Mouse (Mus musculus): ENCODE results near the gene Usp12. TPM values are rescaled to one million over a fixed set of nuclear protein-coding genes. Genes with fewer than 3 reads are reported as not detected.

Gene Usp12
- total RNA-seq, 2 experiments from 2014 or later: 17.4 to 20.5 TPM

GRCm38 (mm10) chr5:146809951-146810350 lies 15.1 kb upstream of the Usp12 start:
- intact Hi-C loops (cut with DNase I): no loop called here
- no peak for DNase-seq

- DNase-seq: no peak
- intact Hi-C loops (cut with DNase I): no loop called here
These were observed 11.2 kb upstream of the Usp12 start for GRCm38 (mm10) chr5:146806004-146806430.

- no peak for DNase-seq
- intact Hi-C loops (cut with DNase I): loop anchor here (10.0 kb wide), 1 partner anchor 237 kb away; no protein-coding TSS in a partner anchor
These were observed 3.2 kb upstream of the Usp12 start for GRCm38 (mm10) chr5:146798031-146798430.

- intact Hi-C loops (cut with DNase I): loop anchor here (2.0 to 10.0 kb wide), 2 partner anchors 37 to 239 kb away; partner anchors contain the start of gene Rpl21
- no peak for DNase-seq
These were observed 922 bp upstream of the Usp12 start for GRCm38 (mm10) chr5:146795728-146796127.

- intact Hi-C loops (cut with DNase I): loop anchor here (2.0 to 10.0 kb wide), 4 partner anchors 39 to 241 kb away; partner anchors contain the start of gene Rpl21
- DNase-seq: no peak
These were observed 538 bp downstream of the Usp12 start for GRCm38 (mm10) chr5:146794084-146794852.

- no peak for DNase-seq
- intact Hi-C loops (cut with DNase I): loop anchor here (2.0 to 10.0 kb wide), 5 partner anchors 23 to 241 kb away; partner anchors contain the start of gene Rpl21
These were observed 1.1 kb downstream of the Usp12 start for GRCm38 (mm10) chr5:146793630-146794083.

- intact Hi-C loops (cut with DNase I): loop anchor here (2.0 to 10.0 kb wide), 4 partner anchors 21 to 243 kb away; no protein-coding TSS in a partner anchor
These were observed 2.5 kb downstream of the Usp12 start for GRCm38 (mm10) chr5:146792140-146792791.

GRCm38 (mm10) chr5:146790944-146791343 lies 3.9 kb downstream of the Usp12 start:
- DNase-seq: no peak
- intact Hi-C loops (cut with DNase I): loop anchor here (5.0 to 10.0 kb wide), 3 partner anchors 39 to 244 kb away; no protein-coding TSS in a partner anchor

More at GRCm38 (mm10) chr5:146792140-146792791, 2.5 kb downstream of the Usp12 start:
- DNase-seq: peak in 1 of 2 experiments; percentile 20

- intact Hi-C loops (cut with DNase I): no loop called here
- DNase-seq: no peak
These were observed 5.4 kb downstream of the Usp12 start for GRCm38 (mm10) chr5:146789413-146789812.

- DNase-seq: no peak
- intact Hi-C loops (cut with DNase I): no loop called here
These were observed 8.7 kb downstream of the Usp12 start for GRCm38 (mm10) chr5:146786123-146786522.

- intact Hi-C loops (cut with DNase I): loop anchor here (5.0 kb wide), 1 partner anchor 77 kb away; no protein-coding TSS in a partner anchor
- no peak for DNase-seq
These were observed 10.9 kb downstream of the Usp12 start for GRCm38 (mm10) chr5:146783891-146784290.

- DNase-seq: no peak
- intact Hi-C loops (cut with DNase I): loop anchor here (5.0 kb wide), 1 partner anchor 76 kb away; no protein-coding TSS in a partner anchor
These were observed 11.5 kb downstream of the Usp12 start for GRCm38 (mm10) chr5:146783300-146783699.

GRCm38 (mm10) chr5:146781663-146782062 lies 13.1 kb downstream of the Usp12 start:
- intact Hi-C loops (cut with DNase I): loop anchor here (5.0 kb wide), 1 partner anchor 74 kb away; no protein-coding TSS in a partner anchor
- no peak for DNase-seq

GRCm38 (mm10) chr5:146779931-146780330 lies 14.9 kb downstream of the Usp12 start:
- intact Hi-C loops (cut with DNase I): loop anchor here (5.0 kb wide), 1 partner anchor 73 kb away; no protein-coding TSS in a partner anchor
- DNase-seq: no peak

- DNase-seq: no peak
- intact Hi-C loops (cut with DNase I): no loop called here
These were observed 17.7 kb downstream of the Usp12 start for GRCm38 (mm10) chr5:146776988-146777639.

- intact Hi-C loops (cut with DNase I): loop anchor here (2.0 kb wide), 1 partner anchor 21 kb away; no protein-coding TSS in a partner anchor
- DNase-seq: peak; percentile 52 to 69
These were observed 22.8 kb downstream of the Usp12 start for GRCm38 (mm10) chr5:146771982-146772381.

GRCm38 (mm10) chr5:146770002-146770848 lies 24.6 kb downstream of the Usp12 start:
- DNase-seq: no peak
- intact Hi-C loops (cut with DNase I): loop anchor here (2.0 kb wide), 1 partner anchor 23 kb away; no protein-coding TSS in a partner anchor

- DNase-seq: no peak
- intact Hi-C loops (cut with DNase I): no loop called here
These were observed 29.0 kb downstream of the Usp12 start for GRCm38 (mm10) chr5:146765791-146766190.

- no peak for DNase-seq
- intact Hi-C loops (cut with DNase I): no loop called here
These were observed 35.6 kb downstream of the Usp12 start for GRCm38 (mm10) chr5:146759159-146759558.
